Mouse (Mus musculus): ENCODE data around the gene Scaf4. TPM values are rescaled to one million over a fixed set of nuclear protein-coding genes. Genes with fewer than 3 reads are reported as not detected.

The Scaf4 gene
- polyA plus RNA-seq, 2 experiments, result 9.0 to 21.8 TPM

GRCm38 (mm10) chr16:90250099-90250498, 34.2 kb downstream of the Scaf4 start:
- H3K9ac ChIP-seq (replicated peaks), result no peak overlapping the region
- 90% methylated on average over 7 of the region's 7 CpGs for WGBS (ENCODE audit: insufficient replicate concordance)

GRCm38 (mm10) chr16:90242426-90243304, 41.6 kb downstream of the Scaf4 start:
- ATAC-seq (ENCODE audit: insufficient read depth) (no peak), DNase-seq (ENCODE audit: low read depth in 3 of 3, low spot score in 3 of 3) (no peak)
- Histone ChIP-seq H3K27ac (no peak overlapping the region), H3K27me3 (ENCODE audit: control insufficient read depth, insufficient read depth, low read length) (no peaks in the 10 kb centered on the region), H3K4me3 (ENCODE audit: insufficient read depth in 1 of 2, low read depth in 2 of 2, low read length in 2 of 2) (no peak overlapping the region), H3K36me3 (replicated peaks; ENCODE audit: control insufficient read depth, insufficient read depth, low read depth) (peaks cover 76% of the 10 kb centered on the region), H3K9me3 (ENCODE audit: control insufficient read depth, low read length) (no peaks in the 10 kb centered on the region), H3K4me1 (replicated peaks; ENCODE audit: control insufficient read depth in 2 of 2, insufficient read depth in 2 of 2, low read length in 1 of 2) (no peaks in the 10 kb centered on the region), H3K9ac (replicated peaks) (no peak overlapping the region), H3K4me2 (ENCODE audit: low read depth) (no peak overlapping the region)
- WGBS (ENCODE audit: insufficient replicate concordance), result 83% methylated on average over 17 of the region's 17 CpGs
- TF ChIP-seq CTCF (IDR thresholded peaks at IDR 0.05; ENCODE audit: low read depth), result no peak
- no peak for TF ChIP-seq EP300 (IDR thresholded peaks at IDR 0.05; ENCODE audit: low read depth)

More at GRCm38 (mm10) chr16:90250099-90250498, 34.2 kb downstream of the Scaf4 start:
- no peaks in the 10 kb centered on the region for H3K4me1 ChIP-seq (replicated peaks; ENCODE audit: control insufficient read depth in 2 of 2, insufficient read depth in 2 of 2, low read length in 1 of 2)
- DNase-seq (ENCODE audit: low read depth in 3 of 3, low spot score in 3 of 3), result no peak
- H3K9me3 ChIP-seq (ENCODE audit: control insufficient read depth, low read length), result no peaks in the 10 kb centered on the region
- H3K27ac ChIP-seq, result no peak overlapping the region
- H3K4me2 ChIP-seq (ENCODE audit: low read depth), result no peak overlapping the region
- no peaks in the 10 kb centered on the region for H3K27me3 ChIP-seq (ENCODE audit: control insufficient read depth, insufficient read depth, low read length)
- H3K36me3 ChIP-seq (replicated peaks; ENCODE audit: control insufficient read depth, insufficient read depth, low read depth), result peaks cover 87% of the 10 kb centered on the region
- no peak overlapping the region for H3K4me3 ChIP-seq (ENCODE audit: insufficient read depth in 1 of 2, low read depth in 2 of 2, low read length in 2 of 2)
- ATAC-seq (ENCODE audit: insufficient read depth), result no peak
- TF ChIP-seq EP300 (IDR thresholded peaks at IDR 0.05; ENCODE audit: low read depth), result no peak
- TF ChIP-seq CTCF (IDR thresholded peaks at IDR 0.05; ENCODE audit: low read depth), result no peak

- Histone ChIP-seq H3K4me2 (ENCODE audit: low read depth) (no peak overlapping the region), H3K9me3 (ENCODE audit: control insufficient read depth, low read length) (no peaks in the 10 kb centered on the region), H3K27me3 (ENCODE audit: control insufficient read depth, insufficient read depth, low read length) (no peaks in the 10 kb centered on the region), H3K36me3 (replicated peaks; ENCODE audit: control insufficient read depth, insufficient read depth, low read depth) (peaks cover 68% of the 10 kb centered on the region), H3K9ac (replicated peaks) (no peak overlapping the region), H3K27ac (no peak overlapping the region), H3K4me1 (replicated peaks; ENCODE audit: control insufficient read depth in 2 of 2, insufficient read depth in 2 of 2, low read length in 1 of 2) (no peaks in the 10 kb centered on the region), H3K4me3 (ENCODE audit: insufficient read depth in 1 of 2, low read depth in 2 of 2, low read length in 2 of 2) (no peak overlapping the region)
- ATAC-seq (ENCODE audit: insufficient read depth) (no peak), DNase-seq (ENCODE audit: low read depth in 3 of 3, low spot score in 3 of 3) (no peak)
- TF ChIP-seq EP300 (IDR thresholded peaks at IDR 0.05; ENCODE audit: low read depth), result no peak
- no peak for TF ChIP-seq CTCF (IDR thresholded peaks at IDR 0.05; ENCODE audit: low read depth)
- 83% methylated on average over 4 of the region's 4 CpGs for WGBS (ENCODE audit: insufficient replicate concordance)
Observed at GRCm38 (mm10) chr16:90241875-90242274, 42.4 kb downstream of the Scaf4 start.

- H3K27me3 ChIP-seq (ENCODE audit: control insufficient read depth, insufficient read depth, low read length), result no peaks in the 10 kb centered on the region
- H3K4me1 ChIP-seq (replicated peaks; ENCODE audit: control insufficient read depth in 2 of 2, insufficient read depth in 2 of 2, low read length in 1 of 2), result peaks cover 0 to 7% of the 10 kb centered on the region in 2 experiments; a peak in 2 of 4 replicates
- H3K27ac ChIP-seq, result no peak overlapping the region
- H3K4me3 ChIP-seq (ENCODE audit: insufficient read depth in 1 of 2, low read depth in 2 of 2, low read length in 2 of 2), result no peak overlapping the region
- H3K36me3 ChIP-seq (replicated peaks; ENCODE audit: control insufficient read depth, insufficient read depth, low read depth), result peaks cover 49% of the 10 kb centered on the region
- DNase-seq (ENCODE audit: low read depth in 3 of 3, low spot score in 3 of 3) (no peak), ATAC-seq (ENCODE audit: insufficient read depth) (no peak)
- no peaks in the 10 kb centered on the region for H3K9me3 ChIP-seq (ENCODE audit: control insufficient read depth, low read length)
- H3K9ac ChIP-seq (replicated peaks), result no peak overlapping the region
- WGBS (ENCODE audit: insufficient replicate concordance), result 89% methylated on average over 6 of the region's 6 CpGs
- H3K4me2 ChIP-seq (ENCODE audit: low read depth), result no peak overlapping the region
- no peak for TF ChIP-seq CTCF (IDR thresholded peaks at IDR 0.05; ENCODE audit: low read depth)
- TF ChIP-seq EP300 (IDR thresholded peaks at IDR 0.05; ENCODE audit: low read depth), result no peak
Observed at GRCm38 (mm10) chr16:90239128-90239746, 45.1 kb downstream of the Scaf4 start.

- Histone ChIP-seq H3K27me3 (ENCODE audit: control insufficient read depth, insufficient read depth, low read length) (no peaks in the 10 kb centered on the region), H3K36me3 (replicated peaks; ENCODE audit: control insufficient read depth, insufficient read depth, low read depth) (peaks cover 14% of the 10 kb centered on the region), H3K9me3 (ENCODE audit: control insufficient read depth, low read length) (no peaks in the 10 kb centered on the region), H3K27ac (no peak overlapping the region), H3K4me3 (ENCODE audit: insufficient read depth in 1 of 2, low read depth in 2 of 2, low read length in 2 of 2) (no peak overlapping the region), H3K9ac (replicated peaks) (no peak overlapping the region), H3K4me1 (replicated peaks; ENCODE audit: control insufficient read depth in 2 of 2, insufficient read depth in 2 of 2, low read length in 1 of 2) (peaks cover 0 to 7% of the 10 kb centered on the region in 2 experiments; a peak in 2 of 4 replicates), H3K4me2 (ENCODE audit: low read depth) (no peak overlapping the region)
- WGBS (ENCODE audit: insufficient replicate concordance), result 84% methylated on average over 3 of the region's 3 CpGs
- no peak for TF ChIP-seq CTCF (IDR thresholded peaks at IDR 0.05; ENCODE audit: low read depth)
- TF ChIP-seq EP300 (IDR thresholded peaks at IDR 0.05; ENCODE audit: low read depth), result no peak
- DNase-seq (ENCODE audit: low read depth in 3 of 3, low spot score in 3 of 3) (no peak), ATAC-seq (ENCODE audit: insufficient read depth) (peak; percentile 5; the same call in 1 of the 2 replicates)
Observed at GRCm38 (mm10) chr16:90235188-90235587, 49.1 kb downstream of the Scaf4 start.
